Mouse (Mus musculus): ENCODE measurements at regions not wholly inside any gene's neighbourhood (a gene's known extent, or its start where the extent isn't known, plus 50 kb on each side); places are given as distances from the start of the nearest gene placed in this dataset.

- H3K4me3 ChIP-seq (ENCODE audit: low read depth, low read length): no peak overlapping the region
Measured at GRCm38 (mm10) chr11:22633961-22634360, 122.1 kb downstream of the Tmem17 start.

GRCm38 (mm10) chr11:22635021-22635420, 123.1 kb downstream of the Tmem17 start:
- no peak for TF ChIP-seq POLR2A (IDR thresholded peaks at IDR 0.05; ENCODE audit: insufficient read depth, low read length)
- TF ChIP-seq CTCF (IDR thresholded peaks at IDR 0.05; ENCODE audit: low read depth, low read length): no peak
- Histone ChIP-seq H3K4me3 (ENCODE audit: low read depth, low read length) (no peak overlapping the region), H3K36me3 (ENCODE audit: control insufficient read depth, insufficient read depth, low read length, poor library complexity, severe bottlenecking) (no peaks in the 10 kb centered on the region), H3K9me3 (replicated peaks; ENCODE audit: control insufficient read depth, insufficient read depth, low read length, poor library complexity, severe bottlenecking) (no peaks in the 10 kb centered on the region), H3K4me1 (ENCODE audit: control insufficient read depth, insufficient read depth, low read length) (no peaks in the 10 kb centered on the region), H3K27me3 (ENCODE audit: control insufficient read depth, insufficient read depth, low read length, poor library complexity, severe bottlenecking) (no peaks in the 10 kb centered on the region), H3K9ac (ENCODE audit: low read depth, poor library complexity, severe bottlenecking) (no peak overlapping the region), H3K27ac (ENCODE audit: insufficient read depth, low read length) (no peak overlapping the region)

More at GRCm38 (mm10) chr11:22633961-22634360, 122.1 kb downstream of the Tmem17 start:
- Histone ChIP-seq H3K9me3 (replicated peaks; ENCODE audit: control insufficient read depth, insufficient read depth, low read length, poor library complexity, severe bottlenecking) (no peaks in the 10 kb centered on the region), H3K27ac (ENCODE audit: insufficient read depth, low read length) (no peak overlapping the region), H3K4me1 (ENCODE audit: control insufficient read depth, insufficient read depth, low read length) (no peaks in the 10 kb centered on the region), H3K27me3 (ENCODE audit: control insufficient read depth, insufficient read depth, low read length, poor library complexity, severe bottlenecking) (no peaks in the 10 kb centered on the region), H3K36me3 (ENCODE audit: control insufficient read depth, insufficient read depth, low read length, poor library complexity, severe bottlenecking) (no peaks in the 10 kb centered on the region), H3K9ac (ENCODE audit: low read depth, poor library complexity, severe bottlenecking) (no peak overlapping the region)
- TF ChIP-seq POLR2A (IDR thresholded peaks at IDR 0.05; ENCODE audit: insufficient read depth, low read length) (no peak), CTCF (IDR thresholded peaks at IDR 0.05; ENCODE audit: low read depth, low read length) (no peak), EP300 (IDR thresholded peaks at IDR 0.05; ENCODE audit: insufficient read depth, low read depth, low read length) (no peak)

GRCm38 (mm10) chr11:22636321-22636720, 124.4 kb downstream of the Tmem17 start:
- Histone ChIP-seq H3K36me3 (ENCODE audit: control insufficient read depth, insufficient read depth, low read length, poor library complexity, severe bottlenecking) (no peaks in the 10 kb centered on the region), H3K4me3 (ENCODE audit: low read depth, low read length) (no peak overlapping the region), H3K27me3 (ENCODE audit: control insufficient read depth, insufficient read depth, low read length, poor library complexity, severe bottlenecking) (no peaks in the 10 kb centered on the region), H3K4me1 (ENCODE audit: control insufficient read depth, insufficient read depth, low read length) (no peaks in the 10 kb centered on the region), H3K27ac (ENCODE audit: insufficient read depth, low read length) (no peak overlapping the region), H3K9me3 (replicated peaks; ENCODE audit: control insufficient read depth, insufficient read depth, low read length, poor library complexity, severe bottlenecking) (no peaks in the 10 kb centered on the region), H3K9ac (ENCODE audit: low read depth, poor library complexity, severe bottlenecking) (no peak overlapping the region)
- TF ChIP-seq CTCF (IDR thresholded peaks at IDR 0.05; ENCODE audit: low read depth, low read length): no peak
- no peak for TF ChIP-seq POLR2A (IDR thresholded peaks at IDR 0.05; ENCODE audit: insufficient read depth, low read length)
- TF ChIP-seq EP300 (IDR thresholded peaks at IDR 0.05; ENCODE audit: insufficient read depth, low read depth, low read length): no peak

- H3K36me3 ChIP-seq (ENCODE audit: control insufficient read depth, insufficient read depth, low read length, poor library complexity, severe bottlenecking): no peaks in the 10 kb centered on the region
- TF ChIP-seq CTCF (IDR thresholded peaks at IDR 0.05; ENCODE audit: low read depth, low read length) (no peak), EP300 (IDR thresholded peaks at IDR 0.05; ENCODE audit: insufficient read depth, low read depth, low read length) (no peak), POLR2A (IDR thresholded peaks at IDR 0.05; ENCODE audit: insufficient read depth, low read length) (no peak)
- no peaks in the 10 kb centered on the region for H3K9me3 ChIP-seq (replicated peaks; ENCODE audit: control insufficient read depth, insufficient read depth, low read length, poor library complexity, severe bottlenecking)
- H3K9ac ChIP-seq (ENCODE audit: low read depth, poor library complexity, severe bottlenecking): no peak overlapping the region
- no peak overlapping the region for H3K4me3 ChIP-seq (ENCODE audit: low read depth, low read length)
- no peaks in the 10 kb centered on the region for H3K27me3 ChIP-seq (ENCODE audit: control insufficient read depth, insufficient read depth, low read length, poor library complexity, severe bottlenecking)
- H3K4me1 ChIP-seq (ENCODE audit: control insufficient read depth, insufficient read depth, low read length): no peaks in the 10 kb centered on the region
- H3K27ac ChIP-seq (ENCODE audit: insufficient read depth, low read length): no peak overlapping the region
Measured at GRCm38 (mm10) chr11:22636761-22637557, 125.1 kb downstream of the Tmem17 start.

GRCm38 (mm10) chr11:22638171-22638570, 126.3 kb downstream of the Tmem17 start:
- H3K27me3 ChIP-seq (ENCODE audit: control insufficient read depth, insufficient read depth, low read length, poor library complexity, severe bottlenecking): no peaks in the 10 kb centered on the region
- no peaks in the 10 kb centered on the region for H3K36me3 ChIP-seq (ENCODE audit: control insufficient read depth, insufficient read depth, low read length, poor library complexity, severe bottlenecking)
- H3K27ac ChIP-seq (ENCODE audit: insufficient read depth, low read length): no peak overlapping the region
- H3K4me1 ChIP-seq (ENCODE audit: control insufficient read depth, insufficient read depth, low read length): no peaks in the 10 kb centered on the region
- no peak for TF ChIP-seq POLR2A (IDR thresholded peaks at IDR 0.05; ENCODE audit: insufficient read depth, low read length)
- no peak for TF ChIP-seq CTCF (IDR thresholded peaks at IDR 0.05; ENCODE audit: low read depth, low read length)
- TF ChIP-seq EP300 (IDR thresholded peaks at IDR 0.05; ENCODE audit: insufficient read depth, low read depth, low read length): no peak
- no peak overlapping the region for H3K9ac ChIP-seq (ENCODE audit: low read depth, poor library complexity, severe bottlenecking)
- H3K9me3 ChIP-seq (replicated peaks; ENCODE audit: control insufficient read depth, insufficient read depth, low read length, poor library complexity, severe bottlenecking): no peaks in the 10 kb centered on the region
- H3K4me3 ChIP-seq (ENCODE audit: low read depth, low read length): no peak overlapping the region

GRCm38 (mm10) chr11:22638700-22639099, 126.8 kb downstream of the Tmem17 start:
- Histone ChIP-seq H3K36me3 (ENCODE audit: control insufficient read depth, insufficient read depth, low read length, poor library complexity, severe bottlenecking) (no peaks in the 10 kb centered on the region), H3K27me3 (ENCODE audit: control insufficient read depth, insufficient read depth, low read length, poor library complexity, severe bottlenecking) (no peaks in the 10 kb centered on the region), H3K27ac (ENCODE audit: insufficient read depth, low read length) (no peak overlapping the region), H3K9me3 (replicated peaks; ENCODE audit: control insufficient read depth, insufficient read depth, low read length, poor library complexity, severe bottlenecking) (no peaks in the 10 kb centered on the region), H3K4me3 (ENCODE audit: low read depth, low read length) (no peak overlapping the region), H3K4me1 (ENCODE audit: control insufficient read depth, insufficient read depth, low read length) (no peaks in the 10 kb centered on the region), H3K9ac (ENCODE audit: low read depth, poor library complexity, severe bottlenecking) (no peak overlapping the region)
- no peak for TF ChIP-seq EP300 (IDR thresholded peaks at IDR 0.05; ENCODE audit: insufficient read depth, low read depth, low read length)
- TF ChIP-seq POLR2A (IDR thresholded peaks at IDR 0.05; ENCODE audit: insufficient read depth, low read length): no peak
